Mouse (Mus musculus) heart, postnatal 10 days (tissue): ENCODE results near the gene Lrrc63. TPM values are rescaled to one million over a fixed set of nuclear protein-coding genes. Genes with fewer than 3 reads are reported as not detected.

Experiments
- DNase-seq, 2 experiments: peaks; one replicate each; pipeline ENCODE4 v3.0.0; 2021
- intact Hi-C: fragments of 180-260 bp; cut with DNase I; formaldehyde crosslinking; loops from one replicate; pipeline ENCODE4 v1.15.1; 2025
- total RNA-seq, 2 experiments: library from RNA; stranded (reverse); gene quantifications; 2 replicates each; pipeline ENCODE4 v1.2.3; 2021

Lrrc63 gene
- total RNA-seq, 2 experiments from 2014 or later = not detected

DNA sequence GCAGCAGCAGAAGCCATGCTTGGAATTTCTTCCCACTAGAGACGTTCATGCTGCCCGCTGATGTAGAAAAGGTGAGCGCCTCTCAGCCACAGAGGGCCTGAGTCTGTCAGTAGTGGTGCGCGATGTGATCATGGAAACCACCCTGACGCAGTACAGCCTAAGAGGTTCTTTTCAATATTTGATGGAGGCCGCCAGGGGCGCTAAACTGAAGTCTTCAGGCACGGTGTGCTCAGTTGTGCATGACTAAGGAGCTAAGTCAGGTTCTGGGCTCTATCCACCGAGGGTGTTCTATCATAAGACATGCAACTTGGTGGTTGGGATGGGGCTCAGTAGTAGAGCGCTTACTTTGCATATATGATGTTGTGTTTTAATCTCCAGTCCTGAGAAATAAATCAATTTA lies 95.2 kb downstream of the Lrrc63 start:
- DNase-seq = no peak
- intact Hi-C loops = no loop called here

Other genes starting within 250 kb of the Lrrc63 start
- gene Lrch1, start 183.0 kb downstream of the Lrrc63 start, total RNA-seq = 10 to 100 TPM; 19.6 to 20.5 TPM
- 1 to 10 TPM in 1 of 2 experiments, under 1 TPM in 1; 0.69 to 1.2 TPM for gene Rubcnl, start 114.9 kb downstream of the Lrrc63 start, total RNA-seq
- gene Lcp1, start 220 bp upstream of the Lrrc63 start, total RNA-seq = 10 to 100 TPM; 17.1 to 18.5 TPM
- not detected for gene Cpb2, start 111.4 kb upstream of the Lrrc63 start, total RNA-seq
- gene Zc3h13, start 153.5 kb upstream of the Lrrc63 start, total RNA-seq = 10 to 100 TPM; 23.6 to 25.4 TPM